Mouse (Mus musculus): ENCODE measurements around the gene Siglecg. TPM values are rescaled to one million over a fixed set of nuclear protein-coding genes. Genes with fewer than 3 reads are reported as not detected.

Gene Siglecg
- 0.31 TPM for polyA plus RNA-seq (2017; shearing (Covaris generic))

DNA sequence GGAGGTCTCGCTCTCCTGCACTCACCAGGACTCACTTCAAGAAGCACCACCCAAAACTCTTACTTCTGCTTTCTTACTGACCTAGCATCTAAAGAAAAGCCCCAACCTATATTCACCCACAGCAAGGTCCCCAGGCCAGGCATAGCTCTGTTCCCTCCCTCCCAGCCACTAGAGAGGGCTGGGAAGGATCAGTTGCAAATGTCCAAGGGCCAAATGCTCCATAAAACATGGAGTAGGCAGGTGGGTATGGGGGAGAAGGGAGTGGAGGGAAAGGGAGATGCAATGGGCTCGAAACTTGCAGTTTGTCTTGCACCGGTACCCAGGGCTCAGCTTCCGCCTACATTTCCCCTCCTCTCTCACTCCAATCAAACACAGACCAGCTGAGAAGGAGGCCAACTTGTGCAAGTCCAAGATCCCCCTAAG, at the start of gene Siglecg:
Gene Siglecg, plus strand, starts transcription at position 74 of the 423 bp plus-strand sequence.

DNA sequence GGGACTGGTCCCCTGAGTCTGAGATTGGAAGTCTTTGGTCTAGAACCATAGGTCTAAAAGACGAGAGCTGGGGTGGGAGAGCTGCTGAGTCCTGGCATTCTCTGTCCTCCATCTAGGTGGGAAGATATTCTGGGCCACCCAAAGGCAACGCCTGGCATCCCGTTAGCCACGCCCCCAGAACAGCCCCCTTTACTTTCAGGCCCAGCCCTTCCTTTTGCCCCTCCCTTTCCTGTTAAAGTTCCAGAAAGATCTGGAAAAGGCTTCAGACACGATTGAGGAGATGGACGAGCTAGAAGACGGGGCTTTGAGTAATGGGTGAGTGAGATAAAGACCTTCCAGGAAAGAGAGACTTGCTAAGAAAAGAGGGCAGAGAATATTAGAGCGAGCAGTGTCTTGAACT, 19.4 kb downstream of the Siglecg start, which contains the start of gene Lim2:
Gene Lim2, plus strand, starts transcription at position 265 of the 400 bp plus-strand sequence.

DNA sequence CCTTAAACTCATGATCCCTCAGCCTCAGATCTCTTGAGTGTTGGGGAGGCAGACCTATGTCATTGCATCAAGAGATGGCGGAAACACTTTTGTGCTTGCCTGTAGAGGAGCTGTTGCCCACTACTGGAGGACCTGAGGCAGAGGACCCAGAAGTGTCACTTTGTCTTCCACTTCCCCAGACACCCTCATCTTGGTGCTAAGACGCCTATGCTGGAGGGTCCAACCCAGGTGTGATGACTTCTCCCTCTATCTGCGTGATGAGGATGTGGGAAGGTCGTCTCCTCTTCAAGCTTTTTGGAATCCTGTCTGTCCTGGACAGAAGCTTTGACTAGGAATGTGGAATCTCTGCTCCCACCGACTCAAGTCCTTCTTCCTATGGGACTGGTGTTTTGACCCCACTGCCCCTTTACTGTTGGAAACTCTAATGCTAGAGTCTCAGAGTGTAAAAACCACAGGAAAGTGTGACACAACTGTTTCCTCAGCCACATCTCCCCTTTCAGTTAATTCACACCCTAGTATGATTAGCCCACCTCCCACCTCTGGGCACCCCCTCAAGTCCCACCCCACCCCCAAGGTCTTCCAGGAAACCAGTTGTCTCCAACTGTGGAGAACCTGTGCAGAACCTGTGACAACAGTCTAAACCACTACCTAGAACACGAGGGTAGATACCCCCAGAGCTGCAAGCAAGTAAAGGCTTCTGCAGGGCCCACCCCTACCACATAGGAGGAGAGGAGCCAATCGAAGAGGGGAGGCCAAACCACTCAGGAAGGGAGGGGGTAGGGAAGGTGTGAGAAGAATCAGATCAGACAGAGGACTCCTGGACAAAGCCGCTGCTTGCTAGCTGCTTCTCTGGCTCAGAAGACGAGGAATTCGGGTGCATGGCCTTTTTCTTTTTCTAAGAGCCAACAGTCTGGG, 28.6 kb downstream of the Siglecg start, which contains the start of gene Nkg7:
Gene Nkg7, plus strand, starts transcription at position 733 of the 915 bp plus-strand sequence.

DNA sequence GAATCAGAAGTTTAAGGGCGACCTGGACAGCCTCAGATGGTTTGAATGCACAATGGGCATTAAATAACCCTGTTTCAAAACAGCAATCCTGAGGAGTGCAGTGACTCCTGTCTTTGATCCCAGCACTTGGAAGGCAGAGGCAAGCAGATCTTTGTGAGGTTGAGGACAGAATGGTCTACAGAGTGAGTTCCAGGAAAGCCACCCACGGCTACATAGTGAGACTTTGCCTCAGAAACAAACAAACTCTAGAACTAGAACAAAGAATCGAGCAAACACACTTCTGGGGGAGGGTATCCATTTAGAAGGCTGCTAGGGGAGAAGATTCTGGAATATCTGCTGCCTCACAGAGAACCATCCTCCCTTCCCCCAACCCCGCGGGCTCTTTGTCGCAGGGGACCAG, 32.5 kb downstream of the Siglecg start, which contains the start of gene Cldnd2:
Gene Cldnd2, plus strand, starts transcription at position 301 of the 400 bp plus-strand sequence.

DNA sequence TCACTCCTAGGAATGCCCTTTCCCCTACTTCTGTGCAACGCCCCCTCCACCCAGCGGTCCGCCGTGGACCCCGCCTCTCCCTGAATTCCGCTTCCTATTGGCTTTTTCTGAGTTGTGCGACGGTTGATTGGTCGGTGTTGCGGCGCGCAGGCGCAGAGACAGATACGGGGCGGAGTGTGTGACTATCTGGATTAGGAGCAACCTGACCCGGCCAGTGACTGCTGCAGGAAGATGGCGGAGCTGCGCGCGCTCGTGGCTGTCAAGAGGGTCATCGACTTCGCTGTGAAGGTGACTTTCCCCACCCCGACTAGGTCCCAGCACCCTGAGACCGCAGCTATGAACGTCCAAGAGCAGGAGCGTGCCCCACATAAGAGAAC, 35.9 kb downstream of the Siglecg start, which contains the start of the genes Etfb and Gm45233:
Gene Etfb, plus strand, starts transcription at position 167 of the 377 bp plus-strand sequence.
Gene Gm45233, plus strand, starts transcription at position 212 of the 377 bp plus-strand sequence.

DNA sequence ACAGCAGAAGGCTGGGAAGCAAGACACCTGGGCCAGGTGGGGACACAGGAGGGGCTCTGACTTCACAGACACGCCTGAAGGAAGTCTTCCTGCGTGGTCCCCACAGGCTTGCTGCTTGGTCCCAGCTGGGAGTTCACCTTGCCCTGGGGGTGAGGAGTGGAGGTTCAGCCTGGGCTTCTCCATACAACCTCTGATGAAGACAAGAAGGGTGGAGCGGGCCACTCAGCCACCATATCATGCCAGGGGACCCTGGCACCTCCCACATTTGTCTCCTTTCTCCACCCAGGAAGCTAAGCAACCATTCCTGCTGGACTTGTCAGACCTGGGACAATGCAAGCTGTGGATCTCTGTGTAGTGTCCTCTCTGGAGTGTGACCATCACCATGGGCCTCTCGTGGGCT, 54.8 kb downstream of the Siglecg start, which contains the start of gene Vsig10l:
Gene Vsig10l, plus strand, starts transcription at position 301 of the 400 bp plus-strand sequence.

Other genes with a start within 250 kb of the Siglecg start
- 24.8 TPM for gene Zfp715, start 94.9 kb upstream of the Siglecg start, polyA plus RNA-seq (2017; shearing (Covaris generic))
- not detected for gene Siglecf, start 56.9 kb upstream of the Siglecg start, polyA plus RNA-seq (2017; shearing (Covaris generic))
- not detected for gene Lim2, start 19.5 kb downstream of the Siglecg start, polyA plus RNA-seq (2017; shearing (Covaris generic))
- gene Nkg7, start 28.9 kb downstream of the Siglecg start, polyA plus RNA-seq (2017; shearing (Covaris generic)): 186 TPM
- gene Cldnd2, start 32.6 kb downstream of the Siglecg start, polyA plus RNA-seq (2017; shearing (Covaris generic)): not detected
- gene Etfb, start 35.9 kb downstream of the Siglecg start, polyA plus RNA-seq (2017; shearing (Covaris generic)): 153 TPM
- not detected for gene Gm45233, start 35.9 kb downstream of the Siglecg start, polyA plus RNA-seq (2017; shearing (Covaris generic))
- gene Vsig10l, start 54.9 kb downstream of the Siglecg start, polyA plus RNA-seq (2017; shearing (Covaris generic)): 3.5 TPM
- gene Iglon5, start 81.9 kb downstream of the Siglecg start, polyA plus RNA-seq (2017; shearing (Covaris generic)): not detected
- gene 4931406B18Rik, start 97.7 kb downstream of the Siglecg start, polyA plus RNA-seq (2017; shearing (Covaris generic)): not detected
- 0.29 TPM for gene Cd33, start 136.2 kb downstream of the Siglecg start, polyA plus RNA-seq (2017; shearing (Covaris generic))
- gene Zfp658, start 154.1 kb downstream of the Siglecg start, polyA plus RNA-seq (2017; shearing (Covaris generic)): 5.5 TPM
- 13.9 TPM for gene Zfp719, start 171.4 kb downstream of the Siglecg start, polyA plus RNA-seq (2017; shearing (Covaris generic))
- gene Zfp819, start 199.0 kb downstream of the Siglecg start, polyA plus RNA-seq (2017; shearing (Covaris generic)): not detected
- not detected for gene Ceacam18, start 226.5 kb downstream of the Siglecg start, polyA plus RNA-seq (2017; shearing (Covaris generic))